Mouse (Mus musculus): ENCODE measurements around the gene Tmc4. TPM values are rescaled to one million over a fixed set of nuclear protein-coding genes. Genes with fewer than 3 reads are reported as not detected.

The Tmc4 gene
- polyA plus RNA-seq, 1 experiment from 2014 or later = 70.9 TPM

DNA sequence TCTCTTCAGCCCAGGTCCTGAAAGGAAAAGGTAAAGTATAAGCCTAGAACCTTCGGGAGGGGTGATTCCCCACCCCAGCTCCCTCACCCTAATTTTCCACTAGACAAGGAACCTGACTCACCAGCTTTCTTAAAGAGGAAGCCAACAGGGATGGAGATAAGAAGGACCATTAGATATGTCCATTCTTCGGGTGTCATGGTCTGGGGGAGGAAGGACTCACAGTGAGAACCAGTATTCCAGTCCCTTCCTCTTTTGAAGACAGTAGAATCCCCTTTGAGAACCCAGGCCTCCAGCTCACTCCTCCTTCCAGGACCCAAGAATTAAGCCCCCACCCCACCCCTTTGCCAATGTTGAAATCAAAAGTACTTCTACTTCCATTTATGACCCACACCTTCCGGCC, 14.6 kb upstream of the Tmc4 start:
- H3K4me3 ChIP-seq (replicated peaks) = peak overlapping the region; percentile 71
- H3K4me1 ChIP-seq = peaks cover 10% of the 10 kb centered on the region
- H3K4me2 ChIP-seq = peak overlapping the region; percentile 78
- 23% methylated on average over 3 of the region's 3 CpGs for WGBS
- ATAC-seq (ENCODE audit: insufficient read depth, low FRiP score, low read depth) = no peak
- H3K36me3 ChIP-seq = 0 out of 2 replicates have a peak, but pooled peaks cover 6% of the 10 kb centered on the region
- peak overlapping the region; percentile 97; the same call in 1 of the 2 replicates for H3K27ac ChIP-seq
- H3K27me3 ChIP-seq (replicated peaks) = no peaks in the 10 kb centered on the region
- H3K9me3 ChIP-seq = no peaks in the 10 kb centered on the region
- H3K9ac ChIP-seq = peak overlapping the region; percentile 81

DNA sequence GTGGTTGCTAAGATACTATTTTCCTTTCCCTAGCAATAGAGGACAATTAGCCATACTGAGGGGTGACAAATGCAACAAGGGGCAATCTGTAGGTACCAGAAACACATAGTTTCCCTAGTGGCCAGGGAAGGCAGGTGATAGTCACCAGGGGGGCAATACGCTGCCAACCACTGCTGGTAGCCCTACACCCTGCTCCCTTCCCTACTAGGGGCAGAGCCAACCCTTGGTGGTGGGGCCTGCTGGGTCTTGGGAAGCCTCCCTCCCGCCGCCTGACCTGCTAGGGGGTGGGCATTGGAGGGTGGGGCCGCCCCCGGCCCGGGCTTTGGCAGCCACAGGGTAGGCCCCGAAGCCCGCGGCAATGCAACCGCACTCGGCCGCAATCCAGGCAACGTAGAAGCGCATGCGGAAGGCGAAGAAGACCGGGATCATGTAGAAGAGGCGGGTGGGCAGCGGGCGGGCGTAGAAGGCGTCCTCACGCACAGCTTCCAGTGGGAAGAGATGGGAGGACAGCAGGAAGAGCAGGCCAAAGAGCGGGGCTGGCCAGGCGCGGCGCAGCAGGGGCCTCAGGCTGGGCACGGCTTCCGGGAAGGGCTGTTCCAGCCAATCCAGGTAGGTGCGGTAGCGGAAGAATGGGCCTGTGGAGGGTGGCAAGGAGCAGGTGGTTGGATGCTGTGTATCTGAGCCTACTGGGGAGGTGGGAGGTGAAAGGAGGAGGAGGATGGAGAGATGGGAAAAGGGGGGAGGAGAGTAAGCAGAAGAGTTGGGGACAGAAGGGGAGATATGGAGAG, 8.2 kb upstream of the Tmc4 start:
- no peak for ATAC-seq (ENCODE audit: insufficient read depth, low FRiP score, low read depth)
- WGBS = 86% methylated on average over 31 of the region's 31 CpGs
- H3K4me1 ChIP-seq = no peaks in the 10 kb centered on the region
- H3K9me3 ChIP-seq = no peaks in the 10 kb centered on the region
- H3K27ac ChIP-seq = no peak overlapping the region
- no peaks in the 10 kb centered on the region for H3K27me3 ChIP-seq (replicated peaks)
- peaks cover 11% of the 10 kb centered on the region; the same call in 1 of the 2 replicates for H3K36me3 ChIP-seq
- no peak overlapping the region for H3K9ac ChIP-seq
- H3K4me2 ChIP-seq = no peak overlapping the region
- H3K4me3 ChIP-seq (replicated peaks) = no peak overlapping the region

DNA sequence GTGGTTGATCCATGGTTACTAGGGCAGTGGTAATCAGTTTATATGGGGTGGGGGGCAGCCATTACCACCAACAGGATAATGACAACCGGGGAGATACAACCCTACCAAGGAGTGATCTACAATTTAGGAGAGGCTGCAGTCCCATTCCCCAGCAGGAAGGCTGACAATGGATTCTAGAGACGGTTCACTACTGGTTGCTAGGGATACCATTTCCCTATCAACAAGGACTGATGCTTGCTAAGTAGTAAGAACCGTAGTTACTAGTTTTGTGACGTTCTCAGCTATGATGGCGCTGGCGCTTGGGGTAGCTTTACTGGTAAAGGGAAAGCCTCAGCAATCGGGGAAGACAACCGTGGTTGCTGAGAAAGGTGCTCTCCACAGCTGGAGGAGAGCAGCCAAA, 7.3 kb upstream of the Tmc4 start:
- ATAC-seq (ENCODE audit: insufficient read depth, low FRiP score, low read depth) = no peak
- Histone ChIP-seq H3K9ac (no peak overlapping the region), H3K36me3 (peaks cover 11% of the 10 kb centered on the region; the same call in 1 of the 2 replicates), H3K4me3 (replicated peaks) (no peak overlapping the region), H3K9me3 (no peaks in the 10 kb centered on the region), H3K27me3 (replicated peaks) (no peaks in the 10 kb centered on the region), H3K4me2 (no peak overlapping the region), H3K27ac (no peak overlapping the region), H3K4me1 (no peaks in the 10 kb centered on the region)
- whole genome bisulfite sequencing = 90% methylated on average over 8 of the region's 8 CpGs

GRCm38 (mm10) chr7:3683908-3684550, 6.7 kb upstream of the Tmc4 start:
- Histone ChIP-seq H3K36me3 (peaks cover 11% of the 10 kb centered on the region; the same call in 1 of the 2 replicates), H3K4me3 (replicated peaks) (no peak overlapping the region), H3K9ac (no peak overlapping the region)

GRCm38 (mm10) chr7:3676371-3676770, 982 bp downstream of the Tmc4 start:
- H3K27ac ChIP-seq = peak overlapping the region; percentile 42; the same call in 1 of the 2 replicates
- no peaks in the 10 kb centered on the region for H3K4me1 ChIP-seq
- H3K27me3 ChIP-seq (replicated peaks) = no peaks in the 10 kb centered on the region
- no peaks in the 10 kb centered on the region for H3K36me3 ChIP-seq
- 74% methylated on average over 12 of the region's 12 CpGs for WGBS
- H3K4me2 ChIP-seq = peak overlapping the region; percentile 45
- ATAC-seq (ENCODE audit: insufficient read depth, low FRiP score, low read depth) = no peak
- peak overlapping the region; percentile 41 for H3K4me3 ChIP-seq (replicated peaks)
- H3K9ac ChIP-seq = peak overlapping the region; percentile 12; the same call in 1 of the 2 replicates
- no peaks in the 10 kb centered on the region for H3K9me3 ChIP-seq

More at GRCm38 (mm10) chr7:3683908-3684550, 6.7 kb upstream of the Tmc4 start:
- Histone ChIP-seq H3K4me2 (no peak overlapping the region), H3K27ac (no peak overlapping the region), H3K9me3 (no peaks in the 10 kb centered on the region), H3K27me3 (replicated peaks) (no peaks in the 10 kb centered on the region), H3K4me1 (no peaks in the 10 kb centered on the region)
- ATAC-seq (ENCODE audit: insufficient read depth, low FRiP score, low read depth) = no peak
- 83% methylated on average over 10 of the region's 10 CpGs for WGBS

DNA sequence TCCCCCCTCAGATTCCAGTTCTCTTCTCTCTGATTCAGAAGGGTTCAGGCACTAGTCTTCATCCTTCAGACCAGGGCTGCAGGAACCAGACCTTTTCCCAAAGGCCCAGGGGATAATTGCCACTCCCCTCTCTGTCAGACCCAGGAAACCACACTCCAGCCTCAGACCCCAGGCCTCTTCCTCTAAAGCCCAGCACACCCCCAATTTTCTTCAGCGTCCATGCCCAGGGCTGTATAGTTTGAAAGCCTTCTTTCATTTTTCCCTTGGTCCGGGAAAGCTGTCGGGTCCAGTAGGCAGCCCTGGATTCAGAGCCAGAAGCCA, 2.2 kb downstream of the Tmc4 start:
- H3K4me1 ChIP-seq = no peaks in the 10 kb centered on the region
- H3K27ac ChIP-seq = no peak overlapping the region
- no peaks in the 10 kb centered on the region for H3K36me3 ChIP-seq
- no peak overlapping the region for H3K4me2 ChIP-seq
- 76% methylated on average over 3 of the region's 3 CpGs for WGBS
- no peak overlapping the region for H3K4me3 ChIP-seq (replicated peaks)
- H3K9me3 ChIP-seq = no peaks in the 10 kb centered on the region
- H3K27me3 ChIP-seq (replicated peaks) = no peaks in the 10 kb centered on the region
- no peak for ATAC-seq (ENCODE audit: insufficient read depth, low FRiP score, low read depth)
- H3K9ac ChIP-seq = no peak overlapping the region

GRCm38 (mm10) chr7:3674507-3675227, 2.7 kb downstream of the Tmc4 start:
- no peak overlapping the region for H3K4me3 ChIP-seq (replicated peaks)
- H3K9ac ChIP-seq = no peak overlapping the region
- H3K27ac ChIP-seq = no peak overlapping the region
- peak; percentile 83 for ATAC-seq (ENCODE audit: insufficient read depth, low FRiP score, low read depth)
- H3K36me3 ChIP-seq = no peaks in the 10 kb centered on the region
- H3K4me2 ChIP-seq = no peak overlapping the region
- H3K9me3 ChIP-seq = no peaks in the 10 kb centered on the region
- no peaks in the 10 kb centered on the region for H3K27me3 ChIP-seq (replicated peaks)
- WGBS = 70% methylated on average over 10 of the region's 10 CpGs
- no peaks in the 10 kb centered on the region for H3K4me1 ChIP-seq

- 0 out of 2 replicates have a peak, but pooled peaks have one; percentile 12 for ATAC-seq (ENCODE audit: insufficient read depth, low FRiP score, low read depth)
- Histone ChIP-seq H3K27ac (peak overlapping the region; percentile 91; the same call in 1 of the 2 replicates), H3K4me3 (replicated peaks) (0 out of 2 replicates have a peak overlapping the region, but pooled peaks have one; percentile 6), H3K27me3 (replicated peaks) (no peaks in the 10 kb centered on the region), H3K4me2 (peak overlapping the region; percentile 55), H3K9me3 (no peaks in the 10 kb centered on the region), H3K4me1 (peaks cover 12% of the 10 kb centered on the region), H3K9ac (no peak overlapping the region), H3K36me3 (peaks cover 11% of the 10 kb centered on the region)
- WGBS = 17% methylated on average over 14 of the region's 14 CpGs
These were observed 10.4 kb downstream of the Tmc4 start for GRCm38 (mm10) chr7:3666921-3667391.

DNA sequence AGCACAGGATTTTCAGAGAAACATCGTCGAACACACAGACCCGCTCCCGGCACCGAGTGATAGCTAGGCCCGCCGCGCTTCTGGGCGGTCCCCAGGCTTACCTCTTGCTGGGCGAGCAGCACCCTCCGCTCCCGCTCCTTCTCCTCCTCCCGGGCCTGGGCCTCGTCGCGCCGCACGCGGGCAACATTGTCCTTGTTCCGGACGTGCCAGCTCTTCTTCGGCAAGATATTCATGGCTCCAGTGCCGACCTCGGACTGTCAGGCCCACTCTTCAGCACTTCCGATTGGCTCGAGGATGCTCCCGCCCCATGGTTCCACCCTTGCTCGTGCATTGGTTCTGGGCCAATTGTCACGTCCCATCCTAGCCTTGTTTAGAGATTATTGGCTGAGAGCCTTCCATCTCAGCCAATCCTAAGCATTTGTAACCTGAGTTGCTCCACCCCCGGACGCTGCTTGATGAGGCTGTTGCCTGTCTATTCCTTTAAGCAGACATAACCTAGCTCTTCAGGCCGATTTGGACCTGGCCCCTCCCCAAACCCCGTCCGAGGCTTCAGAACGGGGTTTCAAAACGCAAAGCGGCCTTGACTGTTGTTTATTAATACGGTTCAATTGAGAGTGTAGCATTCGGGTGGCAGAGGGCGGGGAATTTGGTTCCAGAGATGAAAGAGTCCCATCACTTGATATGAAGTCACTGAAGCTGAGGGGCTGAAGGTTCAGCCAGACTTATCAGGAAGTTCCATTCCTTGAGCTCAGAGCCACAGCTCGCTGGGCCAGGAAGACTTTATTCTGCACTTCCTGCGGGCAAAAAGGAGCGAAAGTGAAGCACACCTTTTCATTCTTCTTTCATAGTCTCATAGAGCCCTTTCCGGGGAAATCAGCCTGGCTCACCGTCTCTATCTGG, 11.9 kb downstream of the Tmc4 start, which contains the start of gene Leng1:
Gene Leng1, minus strand, starts transcription at position 626 of the 900 bp plus-strand sequence.
- no peaks in the 10 kb centered on the region for H3K9me3 ChIP-seq
- H3K27ac ChIP-seq = peak within 1 kb of the TSS; percentile 92
- peak within 1 kb of the TSS; percentile 55 for H3K4me2 ChIP-seq
- H3K4me1 ChIP-seq = peaks cover 12% of the 10 kb centered on the region
- ATAC-seq (ENCODE audit: insufficient read depth, low FRiP score, low read depth) = peak; percentile 99
- 3% methylated on average over 45 of the region's 45 CpGs for WGBS
- peak within 1 kb of the TSS; percentile 84; the same call in 1 of the 2 replicates for H3K9ac ChIP-seq
- no peaks in the 10 kb centered on the region for H3K27me3 ChIP-seq (replicated peaks)
- peak within 1 kb of the TSS; percentile 69 for H3K4me3 ChIP-seq (replicated peaks)
- H3K36me3 ChIP-seq = peaks cover 24% of the 10 kb centered on the region

DNA sequence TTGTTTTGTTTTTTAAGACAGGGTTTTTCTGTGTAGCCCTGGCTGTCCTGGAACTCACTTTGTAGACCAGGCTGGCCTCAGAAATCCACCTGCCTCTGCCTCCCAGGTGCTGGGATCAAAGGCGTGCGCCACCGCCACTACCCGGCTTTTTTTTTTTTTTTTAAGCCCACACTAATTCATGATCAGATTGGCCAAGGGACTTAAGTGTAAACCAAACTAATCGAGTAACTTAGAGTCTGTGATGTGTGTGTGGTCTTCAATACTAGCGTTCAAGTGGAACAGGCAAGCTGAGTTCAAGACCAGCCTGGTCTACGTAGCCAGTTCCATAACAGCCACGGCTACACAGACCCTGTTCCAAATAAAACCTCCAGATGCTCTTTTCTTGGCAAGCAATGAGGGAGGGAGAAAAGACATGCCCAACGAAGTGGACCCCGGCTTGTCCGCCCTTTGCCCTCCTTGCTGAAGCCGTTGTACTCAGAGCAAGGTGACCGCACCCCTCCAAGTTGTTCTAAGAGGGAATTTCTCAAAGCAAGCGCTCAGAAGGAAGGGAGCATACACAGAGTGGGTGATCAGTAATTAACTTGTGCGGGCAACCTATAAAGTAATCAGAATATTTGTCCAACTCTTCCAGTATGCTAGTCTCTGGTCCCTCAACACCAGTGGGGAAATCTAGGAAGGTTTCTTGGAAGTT, 12.7 kb downstream of the Tmc4 start:
- peak; percentile 42 for ATAC-seq (ENCODE audit: insufficient read depth, low FRiP score, low read depth)
- H3K4me3 ChIP-seq (replicated peaks) = peak overlapping the region; percentile 69
- 27% methylated on average over 15 of the region's 15 CpGs for WGBS
- H3K4me1 ChIP-seq = peaks cover 12% of the 10 kb centered on the region
- no peaks in the 10 kb centered on the region for H3K27me3 ChIP-seq (replicated peaks)
- H3K36me3 ChIP-seq = peaks cover 32% of the 10 kb centered on the region
- peak overlapping the region; percentile 84; the same call in 1 of the 2 replicates for H3K9ac ChIP-seq
- H3K4me2 ChIP-seq = peak overlapping the region; percentile 55
- peak overlapping the region; percentile 92 for H3K27ac ChIP-seq
- no peaks in the 10 kb centered on the region for H3K9me3 ChIP-seq
